Mouse (Mus musculus): ENCODE results near the gene Wdr83.

GRCm38 (mm10) chr8:85100076-85100665 lies 19.1 kb upstream of the Wdr83 start:
- TF ChIP-seq GATA1 (IDR thresholded peaks at IDR 0.05; ENCODE audit: borderline replicate concordance, low read length) = no peak
- TF ChIP-seq FLI1 (IDR thresholded peaks at IDR 0.05; ENCODE audit: low read length) = no peak

All from megakaryocyte, embryonic 14.5 days (primary cell).